Mouse (Mus musculus): ENCODE results near the gene Lrp2. TPM values are rescaled to one million over a fixed set of nuclear protein-coding genes. Genes with fewer than 3 reads are reported as not detected.

The Lrp2 gene
- total and polyA plus RNA-seq, 2 experiments from 2014 or later: 0.46 to 3.9 TPM

- TF ChIP-seq CTCF (IDR thresholded peaks at IDR 0.05; ENCODE audit: low read depth): no peak
- H3K4me1 ChIP-seq (ENCODE audit: insufficient read depth, low read length): no peaks in the 10 kb centered on the region
- H3K9ac ChIP-seq (replicated peaks; ENCODE audit: low read length): no peak overlapping the region
- no peak overlapping the region for H3K4me3 ChIP-seq (ENCODE audit: low read length)
- ATAC-seq: no peak
- 65% methylated on average over 7 of the region's 7 CpGs for WGBS
- no peaks in the 10 kb centered on the region for H3K27me3 ChIP-seq (ENCODE audit: insufficient read depth, low read length)
- H3K9me3 ChIP-seq (ENCODE audit: low read length): no peaks in the 10 kb centered on the region
- H3K4me2 ChIP-seq (ENCODE audit: low read depth, low read length): no peak overlapping the region
- H3K36me3 ChIP-seq (ENCODE audit: insufficient read depth, low read length): no peaks in the 10 kb centered on the region
- no peak overlapping the region for H3K27ac ChIP-seq
- no peak for DNase-seq (ENCODE audit: low spot score)
These were observed 184.8 kb downstream of the Lrp2 start for GRCm38 (mm10) chr2:69400866-69401604.

GRCm38 (mm10) chr2:69396760-69397435, 189.0 kb downstream of the Lrp2 start:
- no peak for ATAC-seq
- H3K27ac ChIP-seq: no peak overlapping the region
- no peak overlapping the region for H3K4me2 ChIP-seq (ENCODE audit: low read depth, low read length)
- no peak for TF ChIP-seq CTCF (IDR thresholded peaks at IDR 0.05; ENCODE audit: low read depth)
- no peak for DNase-seq (ENCODE audit: low spot score)
- no peaks in the 10 kb centered on the region for H3K4me1 ChIP-seq (ENCODE audit: insufficient read depth, low read length)
- H3K9me3 ChIP-seq (ENCODE audit: low read length): no peaks in the 10 kb centered on the region
- H3K36me3 ChIP-seq (ENCODE audit: insufficient read depth, low read length): no peaks in the 10 kb centered on the region
- H3K4me3 ChIP-seq (ENCODE audit: low read length): no peak overlapping the region
- H3K27me3 ChIP-seq (ENCODE audit: insufficient read depth, low read length): no peaks in the 10 kb centered on the region
- no peak overlapping the region for H3K9ac ChIP-seq (replicated peaks; ENCODE audit: low read length)
- WGBS: 92% methylated on average over 12 of the region's 12 CpGs

- Histone ChIP-seq H3K4me1 (ENCODE audit: insufficient read depth, low read length) (no peaks in the 10 kb centered on the region), H3K27me3 (ENCODE audit: insufficient read depth, low read length) (no peaks in the 10 kb centered on the region), H3K9me3 (ENCODE audit: low read length) (no peaks in the 10 kb centered on the region), H3K4me3 (ENCODE audit: low read length) (no peak overlapping the region), H3K27ac (no peak overlapping the region), H3K4me2 (ENCODE audit: low read depth, low read length) (no peak overlapping the region), H3K9ac (replicated peaks; ENCODE audit: low read length) (no peak overlapping the region), H3K36me3 (ENCODE audit: insufficient read depth, low read length) (no peaks in the 10 kb centered on the region)
- 80% methylated on average over 9 of the region's 9 CpGs for WGBS
- ATAC-seq: no peak
- DNase-seq (ENCODE audit: low spot score): no peak
- TF ChIP-seq CTCF (IDR thresholded peaks at IDR 0.05; ENCODE audit: low read depth): no peak
These were observed 190.1 kb downstream of the Lrp2 start for GRCm38 (mm10) chr2:69395597-69396248.

- WGBS: 90% methylated on average over 2 of the region's 2 CpGs
- Histone ChIP-seq H3K9ac (replicated peaks; ENCODE audit: low read length) (no peak overlapping the region), H3K36me3 (ENCODE audit: insufficient read depth, low read length) (no peaks in the 10 kb centered on the region), H3K27ac (no peak overlapping the region), H3K4me2 (ENCODE audit: low read depth, low read length) (no peak overlapping the region), H3K4me3 (ENCODE audit: low read length) (no peak overlapping the region), H3K27me3 (ENCODE audit: insufficient read depth, low read length) (no peaks in the 10 kb centered on the region), H3K4me1 (ENCODE audit: insufficient read depth, low read length) (no peaks in the 10 kb centered on the region), H3K9me3 (ENCODE audit: low read length) (no peaks in the 10 kb centered on the region)
- DNase-seq (ENCODE audit: low spot score) (no peak), ATAC-seq (no peak)
- TF ChIP-seq CTCF (IDR thresholded peaks at IDR 0.05; ENCODE audit: low read depth): no peak
These were observed 191.9 kb downstream of the Lrp2 start for GRCm38 (mm10) chr2:69393947-69394346.

- H3K27ac ChIP-seq: no peak overlapping the region
- ATAC-seq: no peak
- H3K27me3 ChIP-seq (ENCODE audit: insufficient read depth, low read length): no peaks in the 10 kb centered on the region
- DNase-seq (ENCODE audit: low spot score): no peak
- H3K36me3 ChIP-seq (ENCODE audit: insufficient read depth, low read length): no peaks in the 10 kb centered on the region
- no peak for TF ChIP-seq CTCF (IDR thresholded peaks at IDR 0.05; ENCODE audit: low read depth)
- 87% methylated on average over 3 of the region's 3 CpGs for WGBS
- no peak overlapping the region for H3K9ac ChIP-seq (replicated peaks; ENCODE audit: low read length)
- H3K4me3 ChIP-seq (ENCODE audit: low read length): no peak overlapping the region
- no peak overlapping the region for H3K4me2 ChIP-seq (ENCODE audit: low read depth, low read length)
- no peaks in the 10 kb centered on the region for H3K9me3 ChIP-seq (ENCODE audit: low read length)
- H3K4me1 ChIP-seq (ENCODE audit: insufficient read depth, low read length): no peaks in the 10 kb centered on the region
These were observed 199.6 kb downstream of the Lrp2 start for GRCm38 (mm10) chr2:69386118-69386871.

- no peaks in the 10 kb centered on the region for H3K36me3 ChIP-seq (ENCODE audit: insufficient read depth, low read length)
- H3K9me3 ChIP-seq (ENCODE audit: low read length): no peaks in the 10 kb centered on the region
- no peaks in the 10 kb centered on the region for H3K4me1 ChIP-seq (ENCODE audit: insufficient read depth, low read length)
- no peak overlapping the region for H3K9ac ChIP-seq (replicated peaks; ENCODE audit: low read length)
- 87% methylated on average over 5 of the region's 5 CpGs for WGBS
- DNase-seq (ENCODE audit: low spot score) (no peak), ATAC-seq (no peak)
- no peak overlapping the region for H3K27ac ChIP-seq
- no peak for TF ChIP-seq CTCF (IDR thresholded peaks at IDR 0.05; ENCODE audit: low read depth)
- H3K27me3 ChIP-seq (ENCODE audit: insufficient read depth, low read length): no peaks in the 10 kb centered on the region
- no peak overlapping the region for H3K4me3 ChIP-seq (ENCODE audit: low read length)
- H3K4me2 ChIP-seq (ENCODE audit: low read depth, low read length): no peak overlapping the region
These were observed 203.0 kb downstream of the Lrp2 start for GRCm38 (mm10) chr2:69382838-69383237.

Measured in hindbrain, postnatal 0 days (tissue).